Mouse (Mus musculus): ENCODE results near the gene Egfl8.

Egfl8 gene

GRCm38 (mm10) chr17:34627943-34628643 is 12.3 kb upstream of the Egfl8 start, which contains the start of gene Ppt2:
Gene Ppt2 (minus strand): TSS chr17:34628510.
- in situ Hi-C loops (cut with MboI) = no loop called here

GRCm38 (mm10) chr17:34627093-34627942 is 11.5 kb upstream of the Egfl8 start:
- in situ Hi-C loops (cut with MboI) = no loop called here

- in situ Hi-C loops (cut with MboI) = no loop called here
Observed at GRCm38 (mm10) chr17:34626773-34627092, 11.0 kb upstream of the Egfl8 start.

- in situ Hi-C loops (cut with MboI) = no loop called here
Observed at GRCm38 (mm10) chr17:34626062-34626772, 10.4 kb upstream of the Egfl8 start.

GRCm38 (mm10) chr17:34624981-34625380 is 9.2 kb upstream of the Egfl8 start:
- in situ Hi-C loops (cut with MboI) = no loop called here

GRCm38 (mm10) chr17:34623161-34623560 is 7.4 kb upstream of the Egfl8 start:
- in situ Hi-C loops (cut with MboI) = no loop called here

GRCm38 (mm10) chr17:34621006-34621405 is 5.2 kb upstream of the Egfl8 start:
- in situ Hi-C loops (cut with MboI) = no loop called here

GRCm38 (mm10) chr17:34618999-34619398 is 3.2 kb upstream of the Egfl8 start:
- in situ Hi-C loops (cut with MboI) = loop anchor here (5.0 kb wide), 1 partner anchor 52 kb away; no protein-coding TSS in a partner anchor

- in situ Hi-C loops (cut with MboI) = no loop called here
Observed at GRCm38 (mm10) chr17:34613830-34614229, 1.9 kb downstream of the Egfl8 start.

GRCm38 (mm10) chr17:34613054-34613645 is 2.6 kb downstream of the Egfl8 start:
- in situ Hi-C loops (cut with MboI) = no loop called here

GRCm38 (mm10) chr17:34611050-34611449 is 4.7 kb downstream of the Egfl8 start:
- in situ Hi-C loops (cut with MboI) = no loop called here

- in situ Hi-C loops (cut with MboI) = no loop called here
Observed at GRCm38 (mm10) chr17:34607997-34608396, 7.8 kb downstream of the Egfl8 start.

GRCm38 (mm10) chr17:34606186-34607039 is 9.4 kb downstream of the Egfl8 start:
- in situ Hi-C loops (cut with MboI) = no loop called here

GRCm38 (mm10) chr17:34605609-34606008 is 10.2 kb downstream of the Egfl8 start:
- in situ Hi-C loops (cut with MboI) = no loop called here

- in situ Hi-C loops (cut with MboI) = no loop called here
Observed at GRCm38 (mm10) chr17:34604511-34605237, 11.1 kb downstream of the Egfl8 start.

GRCm38 (mm10) chr17:34604061-34604508 is 11.7 kb downstream of the Egfl8 start, which contains the start of gene Agpat1:
Gene Agpat1 (plus strand): TSS chr17:34604262.
- in situ Hi-C loops (cut with MboI) = no loop called here

- in situ Hi-C loops (cut with MboI) = no loop called here
Observed at GRCm38 (mm10) chr17:34603375-34604060, 12.3 kb downstream of the Egfl8 start, which contains the start of gene Rnf5. Gene Rnf5 (minus strand): TSS chr17:34603690.

GRCm38 (mm10) chr17:34601796-34602195 is 14.0 kb downstream of the Egfl8 start:
- in situ Hi-C loops (cut with MboI) = no loop called here

GRCm38 (mm10) chr17:34599891-34600290 is 15.9 kb downstream of the Egfl8 start:
- in situ Hi-C loops (cut with MboI) = loop anchor here (25.0 kb wide), 1 partner anchor 413 kb away; the partner anchor contains the start of genes Psmb8, Psmb9 and Tap1
